Mouse (Mus musculus) A20 (cell line): ENCODE measurements around the gene Pick1.

Experiments
- DNase-seq: peaks from one replicate; pipeline ENCODE4 v3.0.0-alpha.2; 2011; ENCODE audit warnings: low read depth, low spot score

The Pick1 gene

DNA sequence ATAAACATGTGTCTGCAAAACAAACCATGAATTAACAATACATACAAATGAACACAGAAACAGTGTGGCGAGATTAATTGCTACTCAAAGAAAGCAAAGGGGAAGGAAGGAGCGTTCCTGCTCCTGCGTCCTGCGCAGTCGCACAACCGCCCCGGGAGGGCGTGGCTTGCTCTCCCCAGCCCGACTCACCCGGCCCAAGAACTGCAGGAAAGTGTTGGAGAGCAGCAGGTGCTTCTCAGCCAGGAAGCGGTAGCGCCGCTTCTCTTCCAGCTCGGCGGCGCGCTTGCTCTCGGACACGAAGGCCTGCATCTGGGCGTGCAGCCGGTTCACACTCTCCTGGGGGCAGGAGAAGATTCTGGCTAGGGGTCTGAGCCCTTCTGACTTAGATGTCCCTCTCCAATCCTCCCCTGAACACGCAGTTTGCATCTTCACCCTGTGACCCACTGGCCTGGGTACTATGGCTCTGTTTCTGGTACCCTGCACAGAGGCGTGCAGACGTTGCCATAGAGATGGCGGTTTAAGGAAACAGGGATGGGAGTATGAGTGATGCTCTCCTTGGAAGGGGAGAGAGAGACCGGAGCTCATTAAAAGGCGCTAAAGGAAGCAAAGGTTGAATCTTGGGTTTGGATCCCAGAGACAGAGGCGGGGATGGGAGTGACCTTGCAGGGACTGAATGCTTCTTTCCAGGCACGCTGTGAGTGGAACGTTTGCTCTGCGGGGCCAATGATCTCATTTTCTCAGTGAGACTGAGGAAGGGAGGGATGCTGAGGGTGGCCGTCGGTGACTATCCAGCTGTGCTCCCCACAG, 41.5 kb downstream of the Pick1 start:
- DNase-seq, result peak; percentile 91

DNA sequence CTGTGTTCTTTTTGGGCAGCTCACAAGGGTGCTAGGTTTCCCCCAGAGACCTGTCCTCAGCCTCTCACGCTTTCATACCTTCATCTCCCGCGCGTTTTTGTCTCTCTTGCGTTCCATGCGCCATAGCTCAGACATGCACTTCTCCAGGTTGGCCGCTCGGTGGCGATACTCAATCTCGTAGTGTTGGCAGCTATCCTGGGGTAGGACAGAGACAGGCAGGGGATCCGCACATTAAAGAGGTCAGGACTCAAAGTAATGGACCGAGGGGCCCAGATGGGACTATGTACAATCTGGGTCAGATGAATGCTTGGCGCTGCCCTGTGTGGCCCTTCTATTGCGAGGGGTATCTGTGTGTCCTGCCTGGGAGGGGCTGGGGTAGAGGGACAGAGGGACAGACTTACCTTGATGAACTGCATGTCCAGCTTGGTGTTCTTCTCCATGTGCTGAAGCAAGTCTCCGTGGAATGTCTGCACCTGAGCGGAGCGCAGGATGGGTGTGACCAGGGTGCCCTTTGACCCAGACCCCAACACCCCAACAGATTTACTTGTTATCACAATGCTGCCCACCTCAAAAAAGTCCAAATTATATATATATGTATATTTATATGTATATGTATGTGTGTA, 42.3 kb downstream of the Pick1 start:
- peak; percentile 84 for DNase-seq

DNA sequence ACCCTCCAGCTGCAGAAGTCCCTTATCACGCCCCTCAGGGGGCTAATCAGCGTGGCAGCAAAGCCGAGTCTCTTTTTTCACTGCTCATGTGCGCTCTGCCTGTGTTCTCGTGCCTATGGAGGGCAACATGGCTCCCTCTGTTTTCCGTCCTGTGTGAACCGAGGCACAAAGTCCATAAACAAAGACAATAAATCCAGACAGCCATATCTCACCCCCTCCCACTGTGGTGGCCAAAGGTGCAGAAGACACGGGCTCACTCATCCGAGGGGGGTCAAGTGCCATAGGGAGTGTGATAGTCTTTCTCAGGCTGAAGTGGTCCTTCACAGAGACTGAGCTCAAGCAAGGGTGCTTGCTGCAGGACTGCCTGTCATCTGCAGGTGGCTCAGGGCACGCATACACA, 44.0 kb downstream of the Pick1 start:
- no peak for DNase-seq

DNA sequence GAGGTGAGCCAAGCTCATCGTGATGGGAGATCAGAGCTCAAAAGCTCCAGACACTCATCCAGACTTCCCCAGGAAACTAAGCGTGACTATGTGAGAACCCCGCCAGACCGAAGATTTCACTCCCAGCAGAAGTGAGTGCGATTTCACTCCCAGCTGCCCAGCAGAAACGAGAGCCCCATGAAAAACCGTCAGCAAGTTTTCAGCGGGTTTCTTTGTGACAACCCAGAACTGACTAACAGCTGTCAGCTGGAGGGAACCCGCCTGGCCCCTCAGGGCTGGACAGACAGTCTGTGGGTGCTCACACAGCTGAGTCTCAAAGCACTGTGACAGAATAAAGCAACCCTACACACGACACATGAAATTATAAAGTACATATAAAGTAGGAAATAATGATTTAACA, 48.8 kb downstream of the Pick1 start:
- peak; percentile 28 for DNase-seq

DNA sequence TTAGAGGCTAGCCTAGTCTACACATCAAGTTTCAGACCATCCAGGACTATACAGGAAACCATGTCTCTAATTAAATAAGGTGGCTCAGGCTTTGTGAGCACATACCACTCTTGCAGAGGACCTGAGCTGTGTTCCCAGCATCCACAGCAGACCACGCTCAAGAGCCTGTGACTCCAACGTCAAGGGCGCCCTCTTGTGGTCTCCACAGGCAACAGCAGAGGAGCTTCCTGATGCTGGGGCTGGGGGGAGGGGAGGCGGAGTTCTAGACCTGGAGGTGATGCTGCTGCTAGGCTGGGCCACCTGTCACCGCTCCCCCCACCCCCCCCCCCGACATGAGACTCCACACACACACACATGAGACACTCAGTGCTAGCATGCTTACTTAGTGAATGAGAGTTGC, 51.2 kb downstream of the Pick1 start:
- DNase-seq, result peak; percentile 81

DNA sequence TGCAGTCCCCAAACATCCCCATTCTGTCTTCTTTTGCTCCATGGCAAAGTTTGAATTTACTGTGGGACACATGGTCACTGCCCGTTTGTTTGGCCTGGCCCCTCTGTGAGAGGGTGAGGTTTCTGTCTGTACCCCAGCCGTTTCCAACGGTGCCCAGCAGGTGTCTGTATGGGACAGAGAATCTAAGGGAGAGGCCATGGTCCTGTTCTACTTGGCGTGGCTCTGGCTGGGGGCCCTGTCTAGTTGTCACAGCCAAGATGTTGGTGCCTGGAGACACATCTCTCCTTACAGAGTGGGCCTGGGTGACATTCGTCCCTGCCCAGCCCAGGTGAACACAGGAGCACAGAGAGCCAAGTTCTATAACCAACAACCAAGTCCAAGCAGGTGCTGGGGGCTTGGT, 51.9 kb downstream of the Pick1 start:
- peak; percentile 69 for DNase-seq

DNA sequence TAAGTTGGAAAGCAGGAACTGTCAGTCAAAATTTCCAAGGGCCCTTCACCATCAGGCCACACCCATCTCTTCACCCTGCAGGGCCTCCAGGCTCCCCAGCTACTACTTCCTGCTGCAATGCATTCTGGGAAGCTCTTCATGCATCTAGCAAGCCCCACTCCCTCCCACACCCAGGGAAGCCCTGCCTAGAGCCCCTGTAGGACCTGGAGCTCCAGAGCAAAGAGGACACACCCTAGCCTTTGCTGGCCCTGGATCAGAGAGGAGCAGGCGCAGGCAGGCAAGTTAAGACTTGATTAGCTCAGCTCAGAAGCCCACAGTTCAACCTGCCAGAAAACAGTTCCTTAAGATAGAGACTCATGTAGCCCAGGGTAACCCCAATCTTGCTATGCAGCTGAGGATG, 52.4 kb downstream of the Pick1 start:
- DNase-seq, result peak; percentile 87

DNA sequence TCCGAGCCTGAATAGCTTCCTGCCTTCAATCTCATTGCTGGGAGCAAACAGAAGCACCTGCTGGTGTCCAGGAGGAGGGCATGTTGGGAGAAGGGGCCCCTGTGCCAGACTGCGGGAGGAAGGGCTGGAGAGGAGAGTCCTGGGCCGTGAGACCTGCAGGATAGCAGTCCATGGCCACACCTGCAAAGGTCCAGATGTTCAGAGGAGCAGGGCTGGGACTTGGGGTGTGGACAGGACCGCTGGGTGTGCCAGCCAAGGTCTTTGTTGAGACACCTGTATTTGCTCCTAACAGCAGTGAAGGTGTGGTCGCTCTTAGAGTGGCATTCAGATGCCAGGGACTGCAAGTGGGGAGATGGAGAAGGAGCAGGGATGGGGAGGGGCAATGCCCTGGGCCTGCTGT, 53.5 kb downstream of the Pick1 start:
- no peak for DNase-seq

DNA sequence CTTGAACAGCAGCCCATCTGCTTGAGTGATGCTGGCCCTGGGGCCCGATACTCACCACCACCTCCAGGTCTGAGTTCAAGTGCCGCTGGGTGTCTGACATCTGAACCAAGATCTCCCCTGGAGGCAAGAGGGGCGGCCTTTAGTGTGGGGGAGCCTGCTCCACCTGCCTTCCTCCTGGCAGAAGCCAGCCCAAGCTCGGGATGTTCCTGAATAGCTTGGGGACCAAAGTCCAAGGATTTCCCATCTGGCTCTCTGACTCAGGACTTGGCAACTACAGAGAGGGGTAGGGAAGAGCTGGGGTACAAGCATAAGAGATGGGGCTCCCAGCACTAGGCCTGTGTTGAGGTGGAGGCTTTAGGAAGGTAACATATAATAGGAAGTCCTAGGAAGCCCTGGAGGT, 54.4 kb downstream of the Pick1 start:
- DNase-seq, result no peak

DNA sequence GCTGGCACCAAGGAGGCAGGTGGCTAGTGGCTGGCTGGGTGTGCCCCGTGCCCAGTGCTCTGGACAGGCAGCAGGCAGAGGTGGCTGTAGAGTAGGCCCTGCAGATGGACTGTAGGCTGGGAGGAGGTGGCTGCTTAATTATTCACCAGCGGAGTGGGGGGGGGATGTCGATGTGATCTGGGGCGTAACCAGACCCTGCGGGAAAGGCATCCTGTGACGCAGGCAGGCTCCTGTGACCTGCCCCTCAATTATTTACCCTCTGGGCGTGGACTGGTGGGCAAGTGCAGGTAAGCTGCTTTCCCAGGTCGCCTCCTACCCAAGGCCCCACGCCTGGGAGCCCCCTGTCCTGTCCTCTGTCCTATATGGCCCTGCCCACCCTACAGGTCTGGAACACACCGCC, 56.4 kb downstream of the Pick1 start, which contains the start of gene Baiap2l2:
Gene Baiap2l2, minus strand, starts transcription at position 139 of the 400 bp plus-strand sequence.
- no peak for DNase-seq

DNA sequence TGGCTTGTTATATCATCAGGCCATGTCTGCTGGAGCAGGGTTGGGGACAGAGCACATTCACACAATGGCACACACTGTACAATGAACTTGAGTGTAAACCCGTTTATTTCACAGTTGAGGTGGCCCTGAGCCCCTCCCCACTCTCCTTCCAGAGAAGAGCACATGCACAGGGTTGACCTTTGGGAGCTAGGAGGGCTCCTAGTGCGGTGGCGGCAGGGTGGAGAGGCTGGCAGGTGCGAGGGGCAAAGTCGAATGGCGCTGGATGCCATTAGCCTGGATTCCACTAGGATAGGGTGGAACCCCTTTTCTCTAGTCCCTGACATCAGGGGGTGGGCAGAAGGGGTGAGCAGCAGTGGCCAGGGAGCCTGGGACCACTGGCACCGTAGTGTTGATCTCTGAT, 57.2 kb downstream of the Pick1 start:
- DNase-seq, result no peak

DNA sequence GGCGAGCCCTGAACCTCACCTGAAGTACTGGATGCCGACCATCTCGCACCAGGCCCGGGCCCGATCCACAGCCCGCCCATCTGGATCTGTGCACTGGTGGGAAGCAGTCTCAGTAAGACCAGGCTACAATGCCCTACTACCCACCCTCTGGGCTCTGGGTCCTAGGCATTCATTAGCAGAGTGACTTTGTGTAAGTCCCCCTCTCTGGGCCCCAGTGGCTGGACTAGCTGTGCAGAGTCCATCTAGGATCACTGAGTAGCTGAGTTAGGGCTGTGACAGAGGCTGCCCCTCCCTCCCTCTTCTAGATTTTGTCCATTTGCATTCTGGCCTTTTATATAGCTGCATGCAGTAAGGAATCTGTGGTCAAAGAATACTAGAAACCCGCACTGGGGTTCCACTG, 58.1 kb downstream of the Pick1 start:
- no peak for DNase-seq

DNA sequence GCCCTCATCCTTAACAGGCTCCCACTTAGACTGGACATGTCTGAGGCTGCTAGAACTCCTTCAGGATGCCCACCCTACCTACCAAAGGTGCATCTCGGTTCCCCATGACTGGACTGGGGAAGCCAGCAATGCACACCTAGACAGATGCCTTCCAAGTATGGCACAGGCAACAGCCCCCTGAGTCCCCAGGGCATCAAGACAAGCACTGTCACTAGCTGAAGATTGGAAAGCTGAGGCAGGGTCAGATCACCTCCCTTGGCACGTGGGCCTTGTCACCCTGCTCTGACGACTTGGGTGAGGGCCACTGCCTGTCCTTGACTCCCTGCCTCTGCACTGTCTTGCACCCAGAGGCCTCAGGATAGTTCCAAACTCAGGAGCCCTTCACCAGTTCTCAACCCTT, 59.4 kb downstream of the Pick1 start:
- DNase-seq, result no peak

DNA sequence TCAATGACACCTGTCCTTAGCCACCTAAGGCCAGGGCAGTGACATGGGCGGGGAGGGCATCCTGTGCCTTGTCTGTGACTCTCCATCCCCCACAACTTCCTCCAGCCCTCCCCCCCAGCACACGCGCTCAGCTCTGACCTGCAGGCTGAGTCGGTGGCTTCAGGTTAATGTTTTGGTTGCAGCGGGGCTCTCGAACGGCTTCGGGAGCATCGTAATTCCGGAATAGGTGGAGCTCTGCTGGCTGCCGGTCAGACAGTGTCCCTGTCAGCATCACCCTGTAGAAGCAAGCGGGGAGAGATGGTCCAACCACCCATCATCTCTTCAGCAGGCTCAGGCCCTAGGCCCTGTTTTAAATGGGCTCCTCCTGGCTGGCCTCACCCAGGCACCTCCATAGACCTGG, 60.5 kb downstream of the Pick1 start:
- DNase-seq, result no peak

DNA sequence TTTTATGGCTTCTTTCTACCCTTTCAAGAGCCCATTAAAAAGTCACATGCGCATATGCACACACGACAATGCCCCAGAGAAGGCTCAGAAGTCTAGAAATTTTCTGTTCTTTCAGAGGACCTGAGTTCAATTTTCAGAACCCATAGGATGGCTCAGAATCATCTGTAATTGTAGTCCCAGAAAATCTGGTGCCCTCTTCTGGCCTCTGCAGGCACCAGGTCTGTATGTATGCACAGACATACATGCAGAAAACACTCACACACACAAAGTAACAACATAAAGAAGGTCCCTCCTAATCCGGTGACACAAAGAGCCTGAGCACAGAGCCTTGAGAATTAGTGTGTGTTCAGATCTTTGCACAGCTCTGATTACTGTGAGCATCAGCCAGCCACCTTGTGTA, 61.4 kb downstream of the Pick1 start:
- no peak for DNase-seq

DNA sequence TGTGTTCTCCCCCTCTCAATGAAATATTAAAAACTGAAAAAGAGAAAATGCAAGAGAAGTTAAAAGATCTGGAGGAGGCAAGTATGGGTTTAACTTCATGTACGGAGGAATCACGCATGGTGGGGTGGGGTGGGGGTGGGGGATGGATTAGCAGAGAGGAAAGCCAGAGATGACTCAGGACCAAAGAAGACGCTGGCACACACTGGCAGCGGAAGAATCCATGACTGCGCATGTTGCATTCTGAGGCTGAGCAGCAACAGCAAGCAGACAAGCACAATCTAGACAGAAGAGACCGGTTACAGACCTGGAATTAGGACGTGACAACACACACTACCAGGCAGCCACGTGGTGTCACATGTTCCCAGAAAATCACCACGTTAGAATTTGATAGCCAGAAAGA, 63.8 kb downstream of the Pick1 start:
- no peak for DNase-seq

DNA sequence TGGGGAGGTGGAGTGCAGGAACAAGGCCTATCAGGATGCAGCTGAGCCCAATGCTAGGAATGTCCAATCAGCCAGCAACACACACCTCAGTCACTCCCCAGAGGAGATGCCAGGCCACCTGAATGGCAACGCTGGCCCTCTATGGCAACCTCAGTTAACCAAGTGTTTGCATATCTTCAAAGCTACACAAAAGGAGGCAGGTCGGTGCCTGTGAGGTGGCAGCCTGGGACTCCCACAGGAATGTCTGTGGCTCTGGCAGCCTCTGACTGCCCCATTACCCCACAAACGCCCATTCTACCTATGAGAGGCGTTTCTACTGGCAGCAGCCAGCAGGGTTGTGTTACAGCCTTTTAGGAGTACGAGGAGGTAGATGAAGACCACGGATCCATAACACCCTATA, 69.6 kb downstream of the Pick1 start:
- DNase-seq, result no peak
